Mouse (Mus musculus) fibroblast of lung, adult 2 months (primary cell): ENCODE data around the gene Prr19.
"Not testable (repeated sequence)": the region's sequence is repeated elsewhere in the genome, so short reads cannot be mapped to it uniquely, and the experiment has no call there.

ENCODE experiments used
- DNase-seq: peaks from one replicate; pipeline ENCODE4 v3.0.0-alpha.2; 2011; ENCODE audit warnings: low read depth

Gene Prr19

DNA sequence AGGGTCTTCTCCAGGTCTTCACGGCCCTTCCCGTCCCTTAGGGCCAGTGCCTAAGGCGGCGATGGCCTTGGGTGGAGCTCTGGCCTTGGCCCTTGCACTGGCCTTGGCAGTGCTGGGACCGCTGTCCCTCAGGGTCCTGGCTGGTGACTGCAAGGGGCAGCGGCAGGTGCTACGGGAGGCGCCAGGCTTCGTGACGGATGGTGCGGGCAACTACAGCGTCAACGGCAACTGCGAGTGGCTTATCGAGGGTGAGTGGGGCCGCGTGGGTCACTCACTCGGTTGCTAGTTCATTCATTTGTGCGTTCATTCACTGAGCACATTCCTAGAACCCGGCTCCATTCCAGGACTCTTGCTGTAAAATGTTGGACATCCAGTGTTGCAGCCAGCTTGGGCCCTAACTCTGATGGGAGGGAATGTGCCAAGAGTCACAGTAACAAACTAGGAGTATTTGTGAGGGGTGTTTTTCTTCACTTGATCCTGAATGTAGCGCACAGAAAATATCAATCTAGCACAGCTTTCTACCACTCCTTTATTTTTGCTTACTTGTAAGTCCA, 16.3 kb downstream of the Prr19 start:
- DNase-seq, result no peak

DNA sequence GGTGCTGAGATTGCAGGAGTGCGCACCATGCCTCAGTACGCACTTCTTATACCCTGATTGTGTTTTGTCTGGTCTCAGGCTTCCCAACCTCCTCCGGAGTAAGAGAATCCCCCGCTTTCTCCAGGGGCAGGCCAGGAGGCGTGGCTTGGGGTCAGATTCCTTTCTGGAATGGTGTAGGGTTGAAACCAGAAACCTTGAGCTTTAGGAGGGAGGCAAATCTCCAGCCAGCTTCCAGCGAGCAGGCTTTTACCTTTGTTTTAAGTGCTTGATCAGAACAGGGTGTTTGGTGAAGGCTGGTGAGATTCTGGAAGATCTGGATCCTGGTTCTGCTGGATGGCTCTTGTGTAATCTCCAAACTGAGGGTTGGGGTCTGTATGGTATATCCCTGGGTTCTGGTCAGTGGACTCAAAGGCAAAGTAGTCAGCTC, 20.9 kb downstream of the Prr19 start:
- DNase-seq, result no peak

GRCm38 (mm10) chr7:25323219-25323618, 22.0 kb downstream of the Prr19 start:
- DNase-seq, result no peak

DNA sequence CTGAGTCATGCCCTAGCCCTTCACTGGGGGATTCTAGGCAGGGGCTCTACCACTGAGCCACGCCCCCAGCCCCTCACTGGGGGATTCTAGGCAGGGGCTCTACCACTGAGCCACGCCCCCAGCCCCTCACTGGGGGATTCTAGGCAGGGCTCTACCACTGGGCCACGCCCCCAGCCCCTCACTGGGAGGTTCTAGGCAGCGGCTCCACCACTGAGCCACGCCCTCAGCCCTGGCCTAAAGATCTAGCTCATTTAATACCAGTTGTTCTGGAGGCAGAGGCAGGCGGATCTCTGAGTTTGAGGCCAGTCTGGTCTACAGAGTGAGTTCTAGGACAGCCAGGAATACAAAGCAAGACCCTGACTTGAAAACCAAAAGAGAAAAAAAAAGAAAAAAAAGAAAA, 24.2 kb downstream of the Prr19 start:
- not testable (repeated sequence) for DNase-seq

DNA sequence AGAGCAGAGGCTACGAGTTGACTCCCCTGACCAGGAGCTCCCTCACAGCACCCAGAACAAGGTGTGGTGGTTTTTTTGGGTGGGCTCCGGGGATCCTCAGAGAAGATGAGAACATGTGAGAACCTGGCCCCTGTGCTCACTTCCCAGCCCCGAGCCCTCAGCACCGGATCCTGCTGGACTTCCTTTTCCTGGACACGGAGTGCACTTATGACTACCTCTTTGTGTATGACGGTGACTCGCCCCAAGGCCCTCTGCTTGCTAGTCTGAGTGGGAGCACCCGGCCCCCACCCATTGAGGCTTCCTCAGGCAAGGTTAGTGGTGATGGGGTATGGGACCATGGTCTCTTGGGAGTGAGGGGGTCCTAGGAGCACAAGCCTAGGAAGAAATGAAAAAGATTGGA, 25.0 kb downstream of the Prr19 start:
- no peak for DNase-seq

GRCm38 (mm10) chr7:25333596-25334307, 32.5 kb downstream of the Prr19 start:
- peak; percentile 45 for DNase-seq

DNA sequence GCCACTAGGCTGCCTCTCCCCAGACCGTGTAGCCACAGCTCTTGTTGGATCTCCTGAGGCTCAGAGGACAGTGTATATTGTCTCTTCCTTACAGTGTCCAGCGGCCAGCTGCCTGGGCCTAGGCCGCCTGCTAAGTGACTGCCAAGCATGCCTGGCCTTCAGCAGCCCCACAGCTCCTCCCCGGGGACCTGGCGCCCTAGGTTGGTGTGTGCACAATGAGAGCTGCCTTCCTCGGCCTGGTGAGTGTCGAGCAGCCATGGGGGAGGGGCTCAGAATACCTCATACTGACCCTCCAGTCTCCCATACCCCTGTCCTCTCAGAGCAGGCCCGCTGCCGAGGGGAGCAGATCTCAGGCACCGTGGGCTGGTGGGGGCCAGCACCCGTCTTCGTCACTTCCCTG, 33.3 kb downstream of the Prr19 start:
- no peak for DNase-seq

GRCm38 (mm10) chr7:25339329-25339728, 38.1 kb downstream of the Prr19 start:
- no peak for DNase-seq

DNA sequence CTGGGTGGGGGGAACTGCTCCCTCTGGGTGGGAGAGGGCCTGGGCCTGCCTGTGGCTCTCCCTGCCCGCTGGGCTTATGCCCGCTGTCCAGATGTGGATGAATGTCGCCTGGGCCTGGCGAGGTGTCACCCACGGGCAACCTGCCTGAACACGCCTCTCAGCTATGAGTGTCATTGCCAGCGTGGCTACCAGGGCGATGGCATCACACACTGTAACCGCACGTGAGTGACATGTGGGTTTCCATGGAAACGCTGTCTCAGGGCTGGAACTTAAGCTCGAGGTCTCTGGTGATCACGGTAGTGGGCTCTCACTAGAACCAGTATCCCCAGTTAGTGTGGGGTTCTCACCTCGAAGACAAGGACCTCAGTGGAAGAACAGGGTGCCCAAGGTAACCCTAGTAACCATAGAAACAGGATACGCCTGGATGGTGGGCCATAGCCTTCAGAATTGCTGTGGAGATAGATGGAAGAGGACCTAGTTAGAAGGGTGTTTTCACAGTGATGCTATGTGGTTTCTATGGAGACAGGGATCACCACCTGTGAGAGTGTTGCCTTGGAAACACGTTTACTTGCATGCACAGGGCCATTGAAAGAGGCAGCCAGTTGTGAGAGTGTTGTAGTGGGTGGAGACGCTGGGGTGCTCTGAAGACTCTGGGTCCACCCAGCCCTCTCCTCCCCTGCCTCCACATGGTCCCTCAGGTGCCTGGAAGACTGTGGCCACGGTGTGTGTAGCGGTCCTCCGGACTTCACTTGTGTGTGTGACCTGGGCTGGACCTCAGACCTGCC, 40.0 kb downstream of the Prr19 start:
- no peak for DNase-seq

- no peak for DNase-seq
Measured at GRCm38 (mm10) chr7:25348861-25349260, 47.6 kb downstream of the Prr19 start.
